Mouse (Mus musculus) CH12.LX (cell line): ENCODE data around the gene Wnt5b. TPM values are rescaled to one million over a fixed set of nuclear protein-coding genes. Genes with fewer than 3 reads are reported as not detected.

Source experiments
- DNase-seq: peaks from one replicate; pipeline ENCODE4 v3.0.0-alpha.2; 2013; ENCODE audit errors: extremely low read depth
- H3K27ac ChIP-seq: 2 replicates; pipeline ENCODE4 v1.5.1; 2012; ENCODE audit warnings: low read depth, mild to moderate bottlenecking, control low read depth, moderate library complexity; ENCODE audit not compliant: insufficient read depth
- H3K27me3 ChIP-seq: replicated peaks from 2 replicates; pipeline ENCODE3; 2012; ENCODE audit warnings: inconsistent platforms
- H3K36me3 ChIP-seq, 2 experiments: replicated peaks in 1 of 2; 2 replicates each; pipeline versions ENCODE3 to v1.6.1; 2012; ENCODE audit warnings: inconsistent platforms in 1 of 2, low read length in 1 of 2, mild to moderate bottlenecking in 1 of 2, mixed read lengths in 1 of 2, moderate library complexity in 1 of 2; ENCODE audit not compliant: control insufficient read depth in 1 of 2, insufficient read depth in 1 of 2
- H3K4me1 ChIP-seq, 2 experiments: 2 replicates each; pipeline ENCODE4 v1.6.1; 2012; ENCODE audit warnings: inconsistent platforms in 1 of 2, moderate library complexity in 1 of 2; ENCODE audit not compliant: insufficient read depth in 2 of 2, control insufficient read depth in 1 of 2
- H3K4me2 ChIP-seq: 2 replicates; pipeline ENCODE4 v1.6.1; 2012; ENCODE audit warnings: low read depth, mild to moderate bottlenecking, control low read depth; ENCODE audit not compliant: poor library complexity, insufficient read depth, severe bottlenecking
- H3K4me3 ChIP-seq, 3 experiments: fragments of 150-350 bp in 1 of 3; sonication (generic) in 1 of 3; replicated peaks in 1 of 3; 2 replicates each; pipeline versions ENCODE3 to v1.5.1; 2011 to 2012; ENCODE audit warnings: low read depth in 2 of 3, low read length in 2 of 3, mild to moderate bottlenecking in 2 of 3, moderate library complexity in 2 of 3, control low read depth in 1 of 3, improper control_type of control experiment in 1 of 3, inconsistent platforms in 1 of 3, mixed read lengths in 1 of 3; ENCODE audit not compliant: poor library complexity in 1 of 3
- H3K79me2 ChIP-seq: replicated peaks from 2 replicates; pipeline ENCODE4 v1.6.1; 2012; ENCODE audit warnings: mild to moderate bottlenecking, moderate library complexity; ENCODE audit not compliant: control insufficient read depth, poor library complexity, insufficient read depth, severe bottlenecking; ENCODE audit errors: extremely low read depth
- H3K9ac ChIP-seq: 2 replicates; pipeline ENCODE4 v1.6.1; 2012; ENCODE audit warnings: low read depth, mild to moderate bottlenecking, control low read depth, moderate library complexity; ENCODE audit not compliant: insufficient read depth
- H3K9me3 ChIP-seq: replicated peaks from 2 replicates; pipeline ENCODE3; 2012; ENCODE audit warnings: low read length, inconsistent platforms, mixed read lengths
- BHLHE40 ChIP-seq: IDR thresholded peaks from 2 replicates; pipeline ENCODE4 v1.6.1; 2011; ENCODE audit warnings: mild to moderate bottlenecking, low read depth, low read length, improper control_type of control experiment
- CHD1 ChIP-seq: IDR thresholded peaks from 2 replicates; pipeline ENCODE4 v1.6.1; 2012; ENCODE audit warnings: low read depth, low read length, improper control_type of control experiment, inconsistent platforms
- CTCF ChIP-seq, 2 experiments: IDR thresholded peaks in 1 of 2; conservative IDR thresholded peaks in 1 of 2; 2 replicates each; pipeline ENCODE4 v1.5.1; 2011 to 2012; ENCODE audit warnings: low read depth in 2 of 2, low read length in 2 of 2, improper control_type of control experiment in 1 of 2, inconsistent platforms in 1 of 2, mild to moderate bottlenecking in 1 of 2, moderate library complexity in 1 of 2
- HCFC1 ChIP-seq: IDR thresholded peaks from 2 replicates; pipeline ENCODE4 v1.6.1; 2012; ENCODE audit warnings: low read depth, mild to moderate bottlenecking, inconsistent platforms, low read length, improper control_type of control experiment
- IRF4 ChIP-seq: IDR thresholded peaks from 2 replicates; pipeline ENCODE4 v1.6.1; 2014; ENCODE audit warnings: low read depth, mild to moderate bottlenecking, inconsistent platforms, low read length, improper control_type of control experiment
- JUND ChIP-seq: conservative IDR thresholded peaks from 2 replicates; pipeline ENCODE4 v1.6.1; 2011; ENCODE audit warnings: low read depth, low read length, improper control_type of control experiment
- MAFK ChIP-seq: IDR thresholded peaks from 2 replicates; pipeline ENCODE4 v1.6.1; 2011; ENCODE audit warnings: low read length, improper control_type of control experiment; ENCODE audit not compliant: insufficient replicate concordance
- MAX ChIP-seq: IDR thresholded peaks from 2 replicates; pipeline ENCODE4 v1.6.1; 2011; ENCODE audit warnings: low read length, improper control_type of control experiment
- MEF2A ChIP-seq: IDR thresholded peaks from 2 replicates; pipeline ENCODE4 v1.6.1; 2014; ENCODE audit warnings: low read depth, mild to moderate bottlenecking, inconsistent platforms, low read length, improper control_type of control experiment, borderline replicate concordance
- NRF1 ChIP-seq: IDR thresholded peaks from 2 replicates; pipeline ENCODE4 v1.6.1; 2014; ENCODE audit warnings: low read depth, mild to moderate bottlenecking, inconsistent platforms, low read length, improper control_type of control experiment, moderate library complexity
- PAX5 ChIP-seq: IDR thresholded peaks from 2 replicates; pipeline ENCODE4 v1.6.1; 2012; ENCODE audit warnings: low read length, inconsistent platforms, mixed read lengths
- POLR2AphosphoS2 ChIP-seq: IDR thresholded peaks from 2 replicates; pipeline ENCODE4 v1.6.1; 2011; ENCODE audit warnings: low read depth, low read length, improper control_type of control experiment
- RAD21 ChIP-seq: IDR thresholded peaks from 2 replicates; pipeline ENCODE4 v1.6.1; 2011; ENCODE audit warnings: low read depth, mild to moderate bottlenecking, low read length, improper control_type of control experiment, moderate library complexity
- RCOR1 ChIP-seq: conservative IDR thresholded peaks from 2 replicates; pipeline ENCODE4 v1.6.1; 2012; ENCODE audit warnings: low read depth, mild to moderate bottlenecking, inconsistent platforms, low read length, improper control_type of control experiment
- TBP ChIP-seq: conservative IDR thresholded peaks from 2 replicates; pipeline ENCODE4 v1.6.1; 2011; ENCODE audit warnings: low read depth, low read length, improper control_type of control experiment
- TCF12 ChIP-seq: IDR thresholded peaks from 2 replicates; pipeline ENCODE4 v1.6.1; 2014; ENCODE audit warnings: low read depth, mild to moderate bottlenecking, inconsistent platforms, low read length, improper control_type of control experiment
- USF1 ChIP-seq: IDR thresholded peaks from 2 replicates; pipeline ENCODE4 v1.6.1; 2014; ENCODE audit warnings: low read depth, mild to moderate bottlenecking, inconsistent platforms, low read length, improper control_type of control experiment
- USF2 ChIP-seq: conservative IDR thresholded peaks from 2 replicates; pipeline ENCODE4 v1.6.1; 2011; ENCODE audit warnings: low read depth, low read length, improper control_type of control experiment
- ZC3H11A ChIP-seq: IDR thresholded peaks from 2 replicates; pipeline ENCODE4 v1.6.1; 2012; ENCODE audit warnings: low read depth, mild to moderate bottlenecking, inconsistent platforms, low read length, improper control_type of control experiment
- dilution Hi-C: fragments of 300-500 bp; cut with MboI; formaldehyde crosslinking; loops from 2 replicates; pipeline ENCODE4 v1.14.3; 2020; ENCODE audit warnings: low sequenced_read_pairs; ENCODE audit not compliant: extremely low pct_unique_long_range_greater_than_20kb, extremely low pct_ligation_motif_present
- in situ Hi-C: fragments of 300-500 bp; cut with MboI; formaldehyde crosslinking; loops from 3 replicates; pipeline ENCODE4 v1.14.3; 2019; ENCODE audit warnings: low sequenced_read_pairs, low pct_ligation_motif_present, low pct_unique_long_range_greater_than_20kb, mixed read lengths
- polyA plus RNA-seq: library from polyadenylated mRNA; unstranded; fragments of >175 nt; gene quantifications from 2 replicates; pipeline ENCODE4 v1.2.1, GENCODE M21; 2012; ENCODE audit warnings: low read depth; ENCODE audit not compliant: insufficient read length
- total RNA-seq, 2 experiments: library from RNA; depleted of rRNA; stranded (reverse); fragments of 300-350 nt in 1 of 2; fragments of >200 nt in 1 of 2; gene quantifications; 2 replicates each; pipeline ENCODE4 v1.2.3; 2012 to 2014

Gene Wnt5b
- total and polyA plus RNA-seq, 3 experiments = 1.2 to 2.0 (median 1.5) TPM

DNA sequence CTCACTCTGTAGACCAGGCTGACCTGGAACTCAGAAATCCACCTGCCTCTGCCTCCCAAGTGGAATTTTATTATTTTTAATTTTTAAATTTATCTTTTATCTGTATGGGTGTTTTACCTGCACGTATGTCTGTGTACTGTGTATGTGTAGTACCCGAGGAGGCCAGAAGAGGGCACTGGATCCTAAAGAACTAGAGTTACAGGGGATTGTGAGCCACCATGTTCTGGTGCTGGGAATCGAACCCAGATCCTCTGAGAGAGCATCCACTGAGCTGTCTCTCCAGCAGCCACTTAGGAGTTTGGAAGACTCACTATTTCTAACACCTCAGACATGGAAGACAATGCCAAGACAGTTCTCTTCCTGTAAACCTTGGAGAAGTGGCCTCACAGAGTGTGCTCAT, 115.5 kb downstream of the Wnt5b start:
- H3K79me2 ChIP-seq = no peaks in the 10 kb centered on the region
- H3K4me2 ChIP-seq = no peak overlapping the region
- in situ Hi-C loops = loop anchor here (5.0 kb wide), 1 partner anchor 206 kb away; no protein-coding TSS in a partner anchor
- no peak overlapping the region for H3K9ac ChIP-seq
- H3K4me3 ChIP-seq = no peak overlapping the region
- no peak overlapping the region for H3K27ac ChIP-seq
- TF ChIP-seq CTCF (conservative IDR thresholded peaks at IDR 0.05 in 1 of 2, IDR thresholded peaks at IDR 0.05 in 1 of 2; ENCODE audit: low read depth in 2 of 2, low read length in 2 of 2) = peak in 1 of 2 experiments; percentile 41; a peak in 2 of 4 replicates
- no peak for TF ChIP-seq JUND
- TF ChIP-seq CHD1 = no peak
- no peak for TF ChIP-seq PAX5
- no peak for TF ChIP-seq NRF1
- no peak for TF ChIP-seq RCOR1
- TF ChIP-seq IRF4 = no peak
- dilution Hi-C loops = no loop called here
- H3K27me3 ChIP-seq = no peaks in the 10 kb centered on the region
- no peaks in the 10 kb centered on the region for H3K4me1 ChIP-seq
- H3K9me3 ChIP-seq = peaks cover 6% of the 10 kb centered on the region
- peaks cover 0 to 10% of the 10 kb centered on the region in 2 experiments for H3K36me3 ChIP-seq
- peak; percentile 40 for DNase-seq

DNA sequence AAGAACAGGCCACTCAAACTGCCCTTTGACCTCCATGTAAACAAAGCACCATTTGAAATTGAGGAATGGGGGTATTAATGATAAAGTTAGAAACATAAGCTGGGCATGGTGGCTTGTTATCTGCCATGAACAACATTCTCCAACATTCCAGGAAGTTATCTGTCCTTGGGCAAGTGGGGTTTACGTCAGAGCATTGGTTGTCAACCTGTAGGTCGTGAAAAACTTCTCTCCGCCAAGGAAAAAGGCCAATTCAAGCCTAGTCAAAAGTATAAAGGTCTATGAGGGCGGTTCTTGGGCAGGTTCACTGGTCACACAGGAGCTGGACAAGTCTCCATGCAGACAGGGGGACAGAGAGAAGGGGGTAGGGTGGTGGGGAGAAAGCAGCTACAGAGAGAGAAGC, 123.1 kb downstream of the Wnt5b start:
- H3K9me3 ChIP-seq = peaks cover 6% of the 10 kb centered on the region
- H3K27ac ChIP-seq = no peak overlapping the region
- no peaks in the 10 kb centered on the region for H3K27me3 ChIP-seq
- TF ChIP-seq HCFC1 = no peak
- TF ChIP-seq USF2 = no peak
- TF ChIP-seq TCF12 = no peak
- no peak for TF ChIP-seq POLR2AphosphoS2
- TF ChIP-seq TBP = no peak
- no peak for TF ChIP-seq NRF1
- TF ChIP-seq ZC3H11A = no peak
- no peak for TF ChIP-seq MAFK
- no peak for TF ChIP-seq USF1
- TF ChIP-seq MAX = no peak
- no peak for TF ChIP-seq BHLHE40
- TF ChIP-seq MEF2A = no peak
- TF ChIP-seq RAD21 = no peak
- no peak for TF ChIP-seq PAX5
- H3K4me2 ChIP-seq = no peak overlapping the region
- DNase-seq = no peak
- no peak overlapping the region for H3K4me3 ChIP-seq
- H3K36me3 ChIP-seq = no peaks in the 10 kb centered on the region
- in situ Hi-C loops = no loop called here
- H3K4me1 ChIP-seq = no peaks in the 10 kb centered on the region
- no peaks in the 10 kb centered on the region for H3K79me2 ChIP-seq
- dilution Hi-C loops = no loop called here
- H3K9ac ChIP-seq = no peak overlapping the region
